Mouse (Mus musculus) kidney, postnatal 25 days (tissue): ENCODE measurements around the gene Ncaph2.

Experiments used
- DNase-seq, 2 experiments: peaks; one replicate each; pipeline ENCODE4 v3.0.0; 2021; ENCODE audit warnings: mixed read lengths in 2 of 2

The Ncaph2 gene

GRCm38 (mm10) chr15:89343325-89343724, 12.2 kb upstream of the Ncaph2 start:
- DNase-seq = peak in 1 of 2 experiments; percentile 14

GRCm38 (mm10) chr15:89350447-89350846, 5.1 kb upstream of the Ncaph2 start:
- peak in 1 of 2 experiments; percentile 31 for DNase-seq

GRCm38 (mm10) chr15:89351302-89351701, 4.2 kb upstream of the Ncaph2 start:
- DNase-seq = no peak

GRCm38 (mm10) chr15:89352054-89352453, 3.5 kb upstream of the Ncaph2 start:
- DNase-seq = no peak

- no peak for DNase-seq
Observed at GRCm38 (mm10) chr15:89352795-89353194, 2.7 kb upstream of the Ncaph2 start.

- peak in 1 of 2 experiments; percentile 33 for DNase-seq
Observed at GRCm38 (mm10) chr15:89353837-89354236, 1.7 kb upstream of the Ncaph2 start.

GRCm38 (mm10) chr15:89354455-89354854, 1.1 kb upstream of the Ncaph2 start:
- DNase-seq = peak in 1 of 2 experiments; percentile 38

- DNase-seq = peak; percentile 80 to 85
Observed at GRCm38 (mm10) chr15:89356372-89356771, 853 bp downstream of the Ncaph2 start.

- DNase-seq = no peak
Observed at GRCm38 (mm10) chr15:89358784-89359183, 3.3 kb downstream of the Ncaph2 start.

- no peak for DNase-seq
Observed at GRCm38 (mm10) chr15:89363051-89363450, 7.5 kb downstream of the Ncaph2 start.

GRCm38 (mm10) chr15:89365141-89365551, 9.6 kb downstream of the Ncaph2 start:
- DNase-seq = no peak

GRCm38 (mm10) chr15:89372068-89372467, 16.5 kb downstream of the Ncaph2 start:
- no peak for DNase-seq

GRCm38 (mm10) chr15:89372536-89372935, 17.0 kb downstream of the Ncaph2 start:
- DNase-seq = peak in 1 of 2 experiments; percentile 29

GRCm38 (mm10) chr15:89373027-89373761, 17.7 kb downstream of the Ncaph2 start:
- DNase-seq = peak; percentile 91 to 92

GRCm38 (mm10) chr15:89373762-89374248, 18.3 kb downstream of the Ncaph2 start, which contains the start of gene Sco2:
Gene Sco2 (minus strand): TSS chr15:89373846.
- peak; percentile 93 to 97 for DNase-seq

- DNase-seq = peak in 1 of 2 experiments; percentile 31
Observed at GRCm38 (mm10) chr15:89374340-89374739, 18.8 kb downstream of the Ncaph2 start.

GRCm38 (mm10) chr15:89374801-89375534, 19.4 kb downstream of the Ncaph2 start:
- DNase-seq = peak in 1 of 2 experiments; percentile 28

- DNase-seq = peak in 1 of 2 experiments; percentile 31
Observed at GRCm38 (mm10) chr15:89376040-89376439, 20.5 kb downstream of the Ncaph2 start.

GRCm38 (mm10) chr15:89376957-89377356, 21.4 kb downstream of the Ncaph2 start, which contains the start of gene Tymp:
Gene Tymp (minus strand): TSS chr15:89377039.
- DNase-seq = peak; percentile 23 to 56

- DNase-seq = peak in 1 of 2 experiments; percentile 34
Observed at GRCm38 (mm10) chr15:89377362-89377761, 21.8 kb downstream of the Ncaph2 start.

- DNase-seq = peak in 1 of 2 experiments; percentile 34
Observed at GRCm38 (mm10) chr15:89377938-89378828, 22.7 kb downstream of the Ncaph2 start.

- DNase-seq = peak; percentile 53 to 73
Observed at GRCm38 (mm10) chr15:89378831-89379401, 23.4 kb downstream of the Ncaph2 start, which contains the start of gene Odf3b. Gene Odf3b (minus strand): TSS chr15:89379282.
